Mouse (Mus musculus) hindbrain, postnatal 0 days (tissue): ENCODE results near the gene Dlgap1. TPM values are rescaled to one million over a fixed set of nuclear protein-coding genes. Genes with fewer than 3 reads are reported as not detected.
A peak's percentile ranks its signal among the peaks of the same experiment; 100 is the strongest.

Experiments
- ATAC-seq: fragments of 200-750 bp; cut with Nextera tagmentation; 2 replicates; pipeline ENCODE4 v1.8.0; 2017; ENCODE audit warnings: mild to moderate bottlenecking, moderate TSS enrichment, moderate library complexity
- DNase-seq: peaks from one replicate; pipeline ENCODE4 v3.0.0-alpha.2; 2015; ENCODE audit warnings: low spot score
- H3K27ac ChIP-seq: fragments of 300-500 bp; sonication (generic); 2 replicates; pipeline ENCODE4 v1.5.1; 2014; ENCODE audit warnings: mild to moderate bottlenecking
- H3K27me3 ChIP-seq: fragments of 300-500 bp; sonication (generic); 2 replicates; pipeline ENCODE4 v1.6.1; 2014; ENCODE audit warnings: low read length, mixed read lengths; ENCODE audit not compliant: insufficient read depth
- H3K36me3 ChIP-seq: fragments of 300-500 bp; sonication (generic); 2 replicates; pipeline ENCODE4 v1.6.1; 2014; ENCODE audit warnings: low read length, mixed read lengths; ENCODE audit not compliant: insufficient read depth
- H3K4me1 ChIP-seq: fragments of 300-500 bp; sonication (generic); 2 replicates; pipeline ENCODE4 v1.6.1; 2014; ENCODE audit warnings: antibody characterized with exemption, low read length, mixed read lengths; ENCODE audit not compliant: insufficient read depth
- H3K4me2 ChIP-seq: fragments of 300-500 bp; sonication (generic); 2 replicates; pipeline ENCODE4 v1.6.1; 2014; ENCODE audit warnings: low read depth, mild to moderate bottlenecking, low read length, moderate library complexity, mixed read lengths
- H3K4me3 ChIP-seq: fragments of 300-500 bp; sonication (generic); 2 replicates; pipeline ENCODE4 v1.5.1; 2014; ENCODE audit warnings: low read length
- H3K9ac ChIP-seq: fragments of 300-500 bp; sonication (generic); replicated peaks from 2 replicates; pipeline ENCODE4 v1.6.1; 2014; ENCODE audit warnings: mild to moderate bottlenecking, low read length, moderate library complexity, mixed read lengths
- H3K9me3 ChIP-seq: fragments of 300-500 bp; sonication (generic); 2 replicates; pipeline ENCODE4 v1.6.1; 2016; ENCODE audit warnings: low read length, mixed read lengths
- CTCF ChIP-seq: IDR thresholded peaks from 2 replicates; pipeline ENCODE4 v1.5.1; 2016; ENCODE audit warnings: antibody characterized with exemption, control low read depth, low read depth
- WGBS: fragments of 180-500 bp; shearing (Covaris S2); extraction: QIAGEN DNeasy Blood & Tissue Kit; methylation state at CpG from one replicate; pipeline ENCODE4 v1.1.7; 2014; 5-methylcytosine and 5-hydroxymethylcytosine counted together
- polyA plus RNA-seq: library from polyadenylated mRNA; unstranded; fragments of >200 nt; fragmentation: Nextera tagmentation; extraction: Ambion mirVana; gene quantifications from 2 replicates; pipeline ENCODE4 v1.2.1, GENCODE M21; 2015
- total RNA-seq: library from RNA; depleted of rRNA; stranded (reverse); fragments of >200 nt; gene quantifications from 2 replicates; pipeline ENCODE4 v1.2.3, GENCODE M21; 2014

Dlgap1 gene
- total and polyA plus RNA-seq, 2 experiments from 2014 or later, result 33.8 to 117 TPM

- Histone ChIP-seq H3K4me3 (no peak overlapping the region), H3K4me2 (no peak overlapping the region), H3K9ac (no peak overlapping the region), H3K4me1 (no peaks in the 10 kb centered on the region), H3K27ac (no peak overlapping the region), H3K27me3 (no peaks in the 10 kb centered on the region), H3K9me3 (no peaks in the 10 kb centered on the region), H3K36me3 (no peaks in the 10 kb centered on the region)
- 96% methylated on average over 5 of the region's 5 CpGs for WGBS
- no peak for TF ChIP-seq CTCF
- DNase-seq (no peak), ATAC-seq (no peak)
Observed at GRCm38 (mm10) chr17:70744570-70745153, 775.8 kb downstream of the Dlgap1 start.

- no peak for TF ChIP-seq CTCF
- no peaks in the 10 kb centered on the region for H3K9me3 ChIP-seq
- H3K4me1 ChIP-seq, result no peaks in the 10 kb centered on the region
- H3K36me3 ChIP-seq, result no peaks in the 10 kb centered on the region
- 61% methylated on average over 6 of the region's 6 CpGs for WGBS
- no peak overlapping the region for H3K4me2 ChIP-seq
- no peak overlapping the region for H3K4me3 ChIP-seq
- no peaks in the 10 kb centered on the region for H3K27me3 ChIP-seq
- ATAC-seq (no peak; the same call in 1 of the 2 replicates), DNase-seq (no peak)
- H3K27ac ChIP-seq, result no peak overlapping the region
- H3K9ac ChIP-seq, result no peak overlapping the region
Observed at GRCm38 (mm10) chr17:70745385-70745784, 776.5 kb downstream of the Dlgap1 start.

DNA sequence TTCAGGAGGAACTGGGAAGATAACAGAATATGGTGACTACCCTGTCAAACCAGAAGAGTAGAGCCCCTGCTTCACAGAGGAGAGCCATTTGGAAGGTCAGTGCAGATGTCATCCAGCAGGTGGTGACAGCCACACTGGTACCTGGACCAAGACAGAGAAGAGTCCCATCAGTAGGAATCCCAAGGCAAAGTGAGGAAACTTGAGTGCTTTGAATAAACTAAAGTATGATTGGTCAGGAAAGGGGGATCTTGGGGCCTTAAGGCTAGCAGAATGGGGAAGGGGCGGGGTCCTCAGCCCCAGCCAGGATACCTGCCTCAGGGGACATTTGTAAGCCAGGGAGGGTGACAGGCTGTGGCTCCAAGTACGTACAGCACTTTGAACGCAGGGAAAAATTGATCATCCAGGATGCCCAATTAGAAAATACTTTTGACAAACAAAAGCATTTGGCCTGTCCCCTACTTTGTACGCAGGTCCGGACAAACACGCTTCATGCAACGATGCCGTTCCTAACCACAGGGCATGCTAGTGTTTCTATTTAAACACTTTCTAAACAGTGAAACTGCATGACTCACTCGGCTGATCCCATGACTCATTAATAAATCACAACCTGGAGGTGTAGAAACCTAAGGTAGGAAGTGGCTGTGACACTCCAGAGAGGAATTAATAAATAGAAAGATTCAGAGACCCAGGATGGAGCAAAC, 777.7 kb downstream of the Dlgap1 start:
- ATAC-seq (no peak), DNase-seq (no peak)
- no peak overlapping the region for H3K27ac ChIP-seq
- H3K4me3 ChIP-seq, result no peak overlapping the region
- no peaks in the 10 kb centered on the region for H3K4me1 ChIP-seq
- no peaks in the 10 kb centered on the region for H3K9me3 ChIP-seq
- 47% methylated on average over 9 of the region's 9 CpGs for WGBS
- H3K4me2 ChIP-seq, result no peak overlapping the region
- H3K27me3 ChIP-seq, result no peaks in the 10 kb centered on the region
- TF ChIP-seq CTCF, result no peak
- no peak overlapping the region for H3K9ac ChIP-seq
- no peaks in the 10 kb centered on the region for H3K36me3 ChIP-seq

GRCm38 (mm10) chr17:70747731-70748475, 779.0 kb downstream of the Dlgap1 start:
- Histone ChIP-seq H3K36me3 (no peaks in the 10 kb centered on the region), H3K4me2 (peak overlapping the region; percentile 56), H3K9me3 (no peaks in the 10 kb centered on the region), H3K9ac (0 out of 2 replicates have a peak overlapping the region, but pooled peaks have one; percentile 9), H3K27me3 (no peaks in the 10 kb centered on the region), H3K27ac (peak overlapping the region; percentile 68), H3K4me1 (no peaks in the 10 kb centered on the region), H3K4me3 (peak overlapping the region; percentile 18)
- WGBS, result 7% methylated on average over 23 of the region's 23 CpGs
- TF ChIP-seq CTCF, result no peak
- DNase-seq (peak; percentile 48), ATAC-seq (peak; percentile 49)

DNA sequence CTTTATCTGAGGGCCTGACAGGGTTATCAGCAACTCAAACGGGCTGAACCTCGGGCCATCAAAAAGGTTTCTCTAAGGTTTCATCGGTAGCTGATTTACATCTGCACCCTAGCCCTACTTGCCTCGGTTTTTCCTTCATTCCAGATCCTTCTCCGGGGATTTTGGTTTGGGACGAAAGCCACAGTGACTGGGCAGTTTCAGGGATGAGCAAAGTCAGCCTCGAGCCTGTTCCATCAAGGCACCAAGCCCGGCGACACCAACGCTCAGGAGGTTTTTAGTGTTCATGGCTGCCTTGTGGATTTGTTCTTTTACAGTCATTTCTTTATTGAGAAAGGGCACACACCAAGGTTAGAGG, 779.6 kb downstream of the Dlgap1 start:
- WGBS, result 21% methylated on average over 10 of the region's 10 CpGs
- Histone ChIP-seq H3K36me3 (no peaks in the 10 kb centered on the region), H3K4me3 (0 out of 2 replicates have a peak overlapping the region, but pooled peaks have one; percentile 18), H3K9me3 (no peaks in the 10 kb centered on the region), H3K27ac (peak overlapping the region; percentile 68), H3K4me1 (no peaks in the 10 kb centered on the region), H3K27me3 (no peaks in the 10 kb centered on the region), H3K9ac (no peak overlapping the region), H3K4me2 (peak overlapping the region; percentile 56)
- no peak for TF ChIP-seq CTCF
- no peak for ATAC-seq
- no peak for DNase-seq

GRCm38 (mm10) chr17:70748964-70749650, 780.2 kb downstream of the Dlgap1 start:
- 56% methylated on average over 7 of the region's 7 CpGs for WGBS
- no peaks in the 10 kb centered on the region for H3K27me3 ChIP-seq

More at GRCm38 (mm10) chr17:70748964-70749650, 780.2 kb downstream of the Dlgap1 start:
- ATAC-seq, result no peak
- no peaks in the 10 kb centered on the region for H3K4me1 ChIP-seq
- H3K27ac ChIP-seq, result no peak overlapping the region
- H3K4me3 ChIP-seq, result no peak overlapping the region
- no peaks in the 10 kb centered on the region for H3K9me3 ChIP-seq
- no peak overlapping the region for H3K4me2 ChIP-seq
- DNase-seq, result no peak
- H3K36me3 ChIP-seq, result no peaks in the 10 kb centered on the region
- TF ChIP-seq CTCF, result no peak
- no peak overlapping the region for H3K9ac ChIP-seq
